Mouse (Mus musculus): Measurements from ENCODE around the gene Kcnj12. TPM values are rescaled to one million over a fixed set of nuclear protein-coding genes. Genes with fewer than 3 reads are reported as not detected.

The Kcnj12 gene
- total and polyA plus RNA-seq, 3 experiments, result not detected

GRCm38 (mm10) chr11:61110928-61111327 is 88.6 kb downstream of the Kcnj12 start:
- H3K27ac ChIP-seq (ENCODE audit: control insufficient read depth, low read depth, low read length), result no peak overlapping the region
- no peak overlapping the region for H3K4me3 ChIP-seq (ENCODE audit: control insufficient read depth in 1 of 2, insufficient read depth in 1 of 2, low read depth in 2 of 2, low read length in 2 of 2)
- H3K4me1 ChIP-seq (ENCODE audit: control insufficient read depth in 1 of 2, insufficient read depth in 2 of 2, low read length in 2 of 2), result peaks cover 3 to 12% of the 10 kb centered on the region in 2 experiments; a peak in 3 of 4 replicates
- TF ChIP-seq USF2 (IDR thresholded peaks at IDR 0.05; ENCODE audit: borderline replicate concordance in 1 of 2, insufficient read depth in 1 of 2, low read depth in 1 of 2, low read length in 2 of 2) (no peak), TCF12 (IDR thresholded peaks at IDR 0.05; ENCODE audit: low read depth, low read length) (no peak), RCOR1 (IDR thresholded peaks at IDR 0.05; ENCODE audit: low read depth, low read length) (no peak), RAD21 (IDR thresholded peaks at IDR 0.05; ENCODE audit: low read depth, low read length) (no peak), POLR2AphosphoS2 (IDR thresholded peaks at IDR 0.05; ENCODE audit: low read length) (no peak), CHD2 (IDR thresholded peaks at IDR 0.05; ENCODE audit: low read length) (no peak), POLR2AphosphoS5 (IDR thresholded peaks at IDR 0.05; ENCODE audit: borderline replicate concordance, low read depth, low read length) (no peak), TBP (IDR thresholded peaks at IDR 0.05; ENCODE audit: low read depth, low read length) (no peak), CTCF (IDR thresholded peaks at IDR 0.05 in 2 of 3, conservative IDR thresholded peaks at IDR 0.05 in 1 of 3; ENCODE audit: control insufficient read depth in 1 of 3, insufficient read depth in 1 of 3, low read depth in 2 of 3, low read length in 3 of 3, poor library complexity in 1 of 3, severe bottlenecking in 1 of 3) (no peak), HCFC1 (IDR thresholded peaks at IDR 0.05; ENCODE audit: low read depth, low read length) (no peak), MYB (IDR thresholded peaks at IDR 0.05; ENCODE audit: low read depth, low read length) (no peak), GABPA (IDR thresholded peaks at IDR 0.05; ENCODE audit: low read depth, low read length) (no peak)
- H3K79me2 ChIP-seq (ENCODE audit: control insufficient read depth, insufficient read depth, low read length, poor library complexity), result no peaks in the 10 kb centered on the region
- no peak for DNase-seq (ENCODE audit: low read depth, low spot score)
- H3K36me3 ChIP-seq (ENCODE audit: control insufficient read depth in 1 of 2, insufficient read depth in 2 of 2, low read length in 2 of 2), result peaks cover 0 to 3% of the 10 kb centered on the region in 2 experiments; a peak in 2 of 4 replicates
- no peak overlapping the region for H3K9ac ChIP-seq (ENCODE audit: control insufficient read depth, low read depth, low read length, poor library complexity, severe bottlenecking)
- H3K27me3 ChIP-seq (ENCODE audit: control insufficient read depth in 1 of 2, insufficient read depth in 2 of 2, low read length in 2 of 2), result peaks cover 0 to 2% of the 10 kb centered on the region in 2 experiments; a peak in 1 of 4 replicates
- H3K9me3 ChIP-seq (replicated peaks; ENCODE audit: insufficient read depth, low read length), result no peaks in the 10 kb centered on the region

GRCm38 (mm10) chr11:61111472-61111871 is 89.1 kb downstream of the Kcnj12 start:
- H3K36me3 ChIP-seq (ENCODE audit: control insufficient read depth in 1 of 2, insufficient read depth in 2 of 2, low read length in 2 of 2), result peaks cover 0 to 3% of the 10 kb centered on the region in 2 experiments; a peak in 2 of 4 replicates
- peaks cover 0 to 2% of the 10 kb centered on the region in 2 experiments; a peak in 1 of 4 replicates for H3K27me3 ChIP-seq (ENCODE audit: control insufficient read depth in 1 of 2, insufficient read depth in 2 of 2, low read length in 2 of 2)
- H3K79me2 ChIP-seq (ENCODE audit: control insufficient read depth, insufficient read depth, low read length, poor library complexity), result no peaks in the 10 kb centered on the region
- no peaks in the 10 kb centered on the region for H3K9me3 ChIP-seq (replicated peaks; ENCODE audit: insufficient read depth, low read length)
- H3K4me3 ChIP-seq (ENCODE audit: control insufficient read depth in 1 of 2, insufficient read depth in 1 of 2, low read depth in 2 of 2, low read length in 2 of 2), result no peak overlapping the region
- no peak overlapping the region for H3K27ac ChIP-seq (ENCODE audit: control insufficient read depth, low read depth, low read length)
- peaks cover 3 to 17% of the 10 kb centered on the region in 2 experiments; a peak in 3 of 4 replicates for H3K4me1 ChIP-seq (ENCODE audit: control insufficient read depth in 1 of 2, insufficient read depth in 2 of 2, low read length in 2 of 2)
- no peak for TF ChIP-seq USF2 (IDR thresholded peaks at IDR 0.05; ENCODE audit: borderline replicate concordance in 1 of 2, insufficient read depth in 1 of 2, low read depth in 1 of 2, low read length in 2 of 2)
- TF ChIP-seq EP300 (IDR thresholded peaks at IDR 0.05; ENCODE audit: low read depth in 1 of 2, low read length in 2 of 2), result no peak
- H3K9ac ChIP-seq (ENCODE audit: control insufficient read depth, low read depth, low read length, poor library complexity, severe bottlenecking), result no peak overlapping the region
- no peak for DNase-seq (ENCODE audit: low read depth, low spot score)
